Mouse (Mus musculus): Measurements from ENCODE around the gene Adamts12. TPM values are rescaled to one million over a fixed set of nuclear protein-coding genes. Genes with fewer than 3 reads are reported as not detected.

The Adamts12 gene
- polyA plus RNA-seq, 2 experiments, result 8.7 to 10.6 TPM

DNA sequence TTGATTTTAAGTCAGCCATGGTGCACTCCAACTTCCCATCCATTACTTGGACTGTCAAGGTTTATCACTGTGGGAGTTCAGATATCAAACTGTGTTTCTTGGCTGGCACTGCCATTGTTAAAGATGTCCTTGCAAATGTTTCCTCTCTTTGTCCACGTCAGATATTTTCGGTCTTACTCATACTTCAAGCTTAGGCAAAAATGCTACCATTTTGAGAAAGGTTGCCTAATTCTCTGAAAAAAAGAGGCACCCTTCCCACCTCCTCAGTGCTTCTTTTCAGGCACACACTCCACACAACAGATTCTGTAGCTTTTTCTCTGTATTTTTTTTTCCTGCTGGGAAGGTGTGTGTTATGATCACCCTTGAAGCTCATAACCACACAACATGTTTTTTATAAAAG lies 23.4 kb upstream of the Adamts12 start:
- Histone ChIP-seq H3K27ac (replicated peaks; ENCODE audit: low read depth, low read length) (no peak overlapping the region), H3K27me3 (ENCODE audit: control insufficient read depth, insufficient read depth, low read length) (peaks cover 22% of the 10 kb centered on the region), H3K4me3 (replicated peaks; ENCODE audit: low read length) (no peak overlapping the region), H3K4me1 (ENCODE audit: control insufficient read depth, insufficient read depth, low read length) (peaks cover 10% of the 10 kb centered on the region), H3K9ac (ENCODE audit: low read depth, low read length, severe bottlenecking) (no peak overlapping the region), H3K36me3 (ENCODE audit: control insufficient read depth, insufficient read depth, low read length) (no peaks in the 10 kb centered on the region), H3K9me3 (ENCODE audit: control insufficient read depth, low read length) (no peaks in the 10 kb centered on the region), H3K4me2 (replicated peaks; ENCODE audit: low read depth, low read length, severe bottlenecking) (no peak overlapping the region)
- no peak for TF ChIP-seq POLR2A (IDR thresholded peaks at IDR 0.05; ENCODE audit: borderline replicate concordance, extremely low read depth, insufficient read depth, insufficient read length)
- WGBS, result 91% methylated on average over 2 of the region's 2 CpGs
- no peak for ATAC-seq (ENCODE audit: low FRiP score, low read depth)
- DNase-seq (ENCODE audit: low spot score), result no peak

DNA sequence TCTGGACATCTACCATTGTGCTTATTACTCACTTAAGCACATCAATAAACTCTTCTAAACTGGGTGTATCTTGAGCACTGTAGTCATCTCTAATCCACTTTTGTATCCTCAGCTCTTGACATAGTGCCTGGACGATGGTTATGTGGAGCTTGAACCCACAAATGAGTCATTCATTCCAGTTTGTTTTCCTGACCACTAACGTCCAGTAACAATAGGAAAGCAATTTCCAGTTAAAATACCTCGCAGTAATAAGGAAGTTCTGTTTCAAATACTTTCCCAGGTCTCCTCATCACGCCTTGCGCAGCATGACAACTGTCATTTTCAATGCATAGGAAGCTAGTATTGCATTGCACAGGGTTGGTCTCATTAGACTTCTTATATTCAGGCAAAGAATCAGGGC lies 21.8 kb upstream of the Adamts12 start:
- ATAC-seq (ENCODE audit: low FRiP score, low read depth), result no peak
- H3K4me3 ChIP-seq (replicated peaks; ENCODE audit: low read length), result no peak overlapping the region
- no peaks in the 10 kb centered on the region for H3K4me1 ChIP-seq (ENCODE audit: control insufficient read depth, insufficient read depth, low read length)
- TF ChIP-seq POLR2A (IDR thresholded peaks at IDR 0.05; ENCODE audit: borderline replicate concordance, extremely low read depth, insufficient read depth, insufficient read length), result no peak
- DNase-seq (ENCODE audit: low spot score), result no peak
- no peak overlapping the region for H3K4me2 ChIP-seq (replicated peaks; ENCODE audit: low read depth, low read length, severe bottlenecking)
- no peak overlapping the region for H3K27ac ChIP-seq (replicated peaks; ENCODE audit: low read depth, low read length)
- H3K9ac ChIP-seq (ENCODE audit: low read depth, low read length, severe bottlenecking), result no peak overlapping the region
- H3K27me3 ChIP-seq (ENCODE audit: control insufficient read depth, insufficient read depth, low read length), result peaks cover 6% of the 10 kb centered on the region
- WGBS, result 81% methylated on average over 5 of the region's 5 CpGs
- no peaks in the 10 kb centered on the region for H3K9me3 ChIP-seq (ENCODE audit: control insufficient read depth, low read length)
- H3K36me3 ChIP-seq (ENCODE audit: control insufficient read depth, insufficient read depth, low read length), result no peaks in the 10 kb centered on the region

DNA sequence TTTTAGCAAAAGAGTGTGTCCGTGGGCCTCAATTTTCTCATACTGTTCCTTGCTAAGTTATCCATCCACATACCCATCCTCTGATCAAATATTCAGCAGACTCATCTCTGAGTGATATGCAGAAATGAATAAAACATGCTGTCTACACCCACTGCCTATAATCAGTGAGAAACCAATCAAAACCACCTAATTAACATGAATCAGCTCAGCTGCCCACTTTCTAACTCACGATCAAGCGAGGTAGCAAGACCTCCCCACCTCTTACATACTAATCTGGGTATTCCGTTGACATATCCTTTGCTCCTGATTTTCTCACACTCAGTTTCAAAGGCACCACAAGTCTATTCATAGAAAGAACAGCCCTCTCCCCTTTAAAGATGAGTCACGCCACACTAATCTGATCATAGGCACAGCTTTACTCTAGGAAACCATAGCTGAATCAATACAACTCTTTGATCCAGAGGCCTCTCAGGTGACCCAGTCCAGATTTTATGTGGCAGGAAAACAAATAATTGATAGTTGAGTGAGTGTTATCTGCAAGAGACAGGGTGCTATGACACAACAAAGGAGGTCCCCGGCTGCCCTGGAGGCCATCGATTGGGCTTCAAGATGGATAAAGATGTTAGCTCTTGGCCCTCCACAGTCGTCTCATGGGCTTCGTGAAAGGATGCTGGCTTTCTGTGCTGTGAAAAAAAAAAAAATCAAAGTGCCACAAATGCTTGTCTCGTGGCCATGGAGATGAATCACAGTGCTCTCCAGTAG lies 10.7 kb upstream of the Adamts12 start:
- Histone ChIP-seq H3K27me3 (ENCODE audit: control insufficient read depth, insufficient read depth, low read length) (no peaks in the 10 kb centered on the region), H3K36me3 (ENCODE audit: control insufficient read depth, insufficient read depth, low read length) (no peaks in the 10 kb centered on the region), H3K4me1 (ENCODE audit: control insufficient read depth, insufficient read depth, low read length) (no peaks in the 10 kb centered on the region), H3K4me3 (replicated peaks; ENCODE audit: low read length) (no peak overlapping the region), H3K4me2 (replicated peaks; ENCODE audit: low read depth, low read length, severe bottlenecking) (no peak overlapping the region), H3K27ac (replicated peaks; ENCODE audit: low read depth, low read length) (no peak overlapping the region), H3K9ac (ENCODE audit: low read depth, low read length, severe bottlenecking) (no peak overlapping the region), H3K9me3 (ENCODE audit: control insufficient read depth, low read length) (no peaks in the 10 kb centered on the region)
- WGBS, result 83% methylated on average over 10 of the region's 10 CpGs
- no peak for ATAC-seq (ENCODE audit: low FRiP score, low read depth)
- DNase-seq (ENCODE audit: low spot score), result no peak
- TF ChIP-seq POLR2A (IDR thresholded peaks at IDR 0.05; ENCODE audit: borderline replicate concordance, extremely low read depth, insufficient read depth, insufficient read length), result no peak

DNA sequence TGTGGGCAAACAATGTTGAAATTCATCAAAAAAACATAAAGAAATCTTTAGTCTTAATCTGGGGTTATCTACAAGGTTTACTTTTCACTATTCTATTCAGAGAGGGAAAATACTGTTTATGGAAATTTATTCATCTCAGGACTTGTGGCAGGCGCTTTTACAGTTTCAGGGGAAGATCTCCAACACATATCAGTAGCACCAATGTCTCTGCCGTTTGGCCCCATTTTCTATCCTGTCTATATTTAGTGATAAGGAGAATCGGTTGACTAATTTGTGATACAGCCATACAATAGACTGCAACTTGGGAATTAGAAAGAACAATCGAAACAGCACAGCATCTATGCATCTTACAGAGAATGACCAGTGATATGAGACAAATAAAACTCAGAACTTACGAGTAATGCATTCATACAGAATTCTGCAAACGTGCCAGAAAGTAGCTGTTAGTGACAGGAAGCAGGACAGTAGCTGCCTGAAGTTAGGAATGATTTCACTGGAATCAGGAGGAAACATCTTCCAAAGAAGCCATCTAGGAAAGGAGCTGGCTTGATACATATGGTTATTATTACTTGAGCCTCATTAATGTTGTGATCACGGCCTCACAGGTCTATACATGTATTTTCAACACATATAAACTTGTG lies 10.0 kb upstream of the Adamts12 start:
- no peak overlapping the region for H3K4me2 ChIP-seq (replicated peaks; ENCODE audit: low read depth, low read length, severe bottlenecking)
- H3K36me3 ChIP-seq (ENCODE audit: control insufficient read depth, insufficient read depth, low read length), result no peaks in the 10 kb centered on the region
- H3K27ac ChIP-seq (replicated peaks; ENCODE audit: low read depth, low read length), result no peak overlapping the region
- H3K9ac ChIP-seq (ENCODE audit: low read depth, low read length, severe bottlenecking), result no peak overlapping the region
- H3K4me3 ChIP-seq (replicated peaks; ENCODE audit: low read length), result no peak overlapping the region
- H3K4me1 ChIP-seq (ENCODE audit: control insufficient read depth, insufficient read depth, low read length), result no peaks in the 10 kb centered on the region
- H3K27me3 ChIP-seq (ENCODE audit: control insufficient read depth, insufficient read depth, low read length), result no peaks in the 10 kb centered on the region
- no peak for ATAC-seq (ENCODE audit: low FRiP score, low read depth)
- TF ChIP-seq POLR2A (IDR thresholded peaks at IDR 0.05; ENCODE audit: borderline replicate concordance, extremely low read depth, insufficient read depth, insufficient read length), result no peak
- no peaks in the 10 kb centered on the region for H3K9me3 ChIP-seq (ENCODE audit: control insufficient read depth, low read length)
- DNase-seq (ENCODE audit: low spot score), result no peak
- WGBS, result 73% methylated on average over 7 of the region's 7 CpGs

DNA sequence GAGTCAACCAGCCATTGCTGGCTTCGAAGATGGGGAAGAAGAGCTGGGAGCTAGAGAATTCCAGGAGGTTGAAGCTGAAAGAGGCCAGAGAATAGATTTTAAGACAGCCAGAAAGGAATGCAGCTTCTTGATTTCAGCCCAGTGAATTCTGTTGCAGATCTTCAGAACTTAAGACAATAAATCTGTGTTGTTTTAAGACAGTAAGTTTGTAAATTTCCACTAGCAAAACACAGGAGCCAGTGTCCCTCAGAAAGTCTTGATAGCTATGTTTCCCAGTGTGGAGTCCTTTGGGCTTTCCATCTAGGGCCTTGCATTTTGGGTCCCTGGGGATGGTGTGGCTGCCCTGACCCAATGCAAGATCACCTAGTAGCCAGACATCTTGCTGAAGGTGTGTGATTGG lies 1.7 kb upstream of the Adamts12 start:
- TF ChIP-seq POLR2A (IDR thresholded peaks at IDR 0.05; ENCODE audit: borderline replicate concordance, extremely low read depth, insufficient read depth, insufficient read length), result no peak
- H3K4me3 ChIP-seq (replicated peaks; ENCODE audit: low read length), result no peak overlapping the region
- no peaks in the 10 kb centered on the region for H3K9me3 ChIP-seq (ENCODE audit: control insufficient read depth, low read length)
- H3K27me3 ChIP-seq (ENCODE audit: control insufficient read depth, insufficient read depth, low read length), result no peaks in the 10 kb centered on the region
- H3K4me1 ChIP-seq (ENCODE audit: control insufficient read depth, insufficient read depth, low read length), result peaks cover 34% of the 10 kb centered on the region
- DNase-seq (ENCODE audit: low spot score), result no peak
- no peak overlapping the region for H3K4me2 ChIP-seq (replicated peaks; ENCODE audit: low read depth, low read length, severe bottlenecking)
- 79% methylated on average over 1 of the region's 1 CpGs for WGBS
- no peak overlapping the region for H3K9ac ChIP-seq (ENCODE audit: low read depth, low read length, severe bottlenecking)
- no peaks in the 10 kb centered on the region for H3K36me3 ChIP-seq (ENCODE audit: control insufficient read depth, insufficient read depth, low read length)
- H3K27ac ChIP-seq (replicated peaks; ENCODE audit: low read depth, low read length), result no peak overlapping the region
- ATAC-seq (ENCODE audit: low FRiP score, low read depth), result no peak

All from limb, embryonic 14.5 days (tissue).